Mouse (Mus musculus) testis, postnatal 14 days (tissue): ENCODE data around the gene Prdm16.
A peak's percentile ranks its signal among the peaks of the same experiment; 100 is the strongest.

Experiments used
- DNase-seq: peaks from one replicate; pipeline ENCODE4 v3.0.0; 2021; ENCODE audit warnings: low spot score

Prdm16 gene

DNA sequence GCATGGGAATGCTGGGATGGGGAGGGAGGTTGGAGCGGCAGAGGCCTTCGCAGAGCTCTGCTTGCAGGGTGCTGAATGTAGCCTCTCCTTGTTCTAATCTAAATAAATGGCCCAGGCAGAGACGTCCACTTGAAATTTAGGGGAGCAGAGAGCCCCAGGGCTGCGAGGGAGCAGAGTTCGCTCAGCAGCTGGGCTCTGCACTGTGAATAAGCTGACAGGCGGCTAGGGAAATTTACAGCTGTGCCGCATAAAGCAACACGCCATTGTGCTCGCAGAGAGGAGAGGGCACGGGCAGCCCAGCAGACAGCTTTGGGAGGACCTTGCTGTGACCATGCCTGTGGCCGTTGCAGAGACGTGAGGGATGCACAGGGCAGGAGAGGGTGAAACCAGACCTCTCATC is 305.4 kb downstream of the Prdm16 start:
- no peak for DNase-seq

DNA sequence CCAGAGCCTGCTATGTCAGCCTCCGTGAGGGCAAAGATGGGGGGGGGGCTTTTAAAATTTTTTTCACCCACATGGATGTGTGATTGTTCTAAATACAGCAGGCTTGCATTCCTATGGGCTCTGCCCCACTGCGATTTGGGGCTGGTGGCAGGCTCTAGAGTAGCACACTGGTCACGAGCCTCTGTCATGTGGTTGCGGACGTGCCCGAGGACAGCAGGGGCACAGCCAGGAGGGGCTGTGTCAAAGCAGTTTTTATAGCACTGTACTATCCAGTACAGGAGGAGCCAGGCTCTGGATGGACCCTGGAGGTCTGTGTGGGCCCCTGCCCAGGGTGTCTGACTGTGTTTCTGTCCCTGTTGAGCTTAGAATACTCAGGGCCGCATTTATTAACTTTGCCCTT is 306.7 kb downstream of the Prdm16 start:
- DNase-seq: no peak

DNA sequence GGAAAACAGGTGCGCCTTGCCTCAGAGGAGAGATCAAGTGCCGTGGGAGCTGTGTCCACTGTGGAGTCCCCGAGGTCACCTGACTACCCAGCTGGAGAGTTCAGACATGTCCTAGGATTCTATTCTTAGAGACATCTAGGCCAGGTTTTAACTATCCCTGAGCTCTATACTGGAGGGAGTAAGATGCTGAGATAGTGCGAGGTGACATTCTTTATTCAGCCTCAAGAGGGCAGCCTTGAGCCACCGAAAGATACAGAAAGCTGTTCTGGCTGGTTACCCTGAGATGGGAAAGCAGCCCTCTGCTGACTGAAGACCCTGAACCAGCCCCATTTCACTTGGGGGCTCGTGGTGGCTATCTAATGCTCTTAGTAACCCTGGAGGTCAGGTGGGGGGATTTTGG is 307.8 kb downstream of the Prdm16 start:
- DNase-seq: peak; percentile 40

DNA sequence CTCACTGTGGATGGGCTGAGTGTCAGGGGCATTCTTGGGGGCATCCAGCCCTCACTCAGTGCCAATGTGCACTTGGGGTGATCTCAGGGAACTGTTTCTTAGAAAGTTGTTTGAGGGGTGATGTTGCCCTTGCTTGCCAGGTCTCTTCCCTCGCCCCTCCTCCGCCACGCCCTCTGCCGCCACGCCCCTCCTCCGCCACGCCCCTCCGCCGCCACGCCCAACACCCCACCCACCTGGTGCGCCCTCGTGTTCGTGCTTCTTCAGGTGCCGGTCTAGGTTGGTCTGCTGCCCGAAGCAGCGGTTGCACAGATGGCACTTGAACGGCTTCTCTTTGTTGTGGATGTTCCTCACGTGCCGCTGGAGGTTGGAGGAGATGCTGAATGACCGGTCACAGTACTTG is 308.2 kb downstream of the Prdm16 start:
- DNase-seq: no peak

DNA sequence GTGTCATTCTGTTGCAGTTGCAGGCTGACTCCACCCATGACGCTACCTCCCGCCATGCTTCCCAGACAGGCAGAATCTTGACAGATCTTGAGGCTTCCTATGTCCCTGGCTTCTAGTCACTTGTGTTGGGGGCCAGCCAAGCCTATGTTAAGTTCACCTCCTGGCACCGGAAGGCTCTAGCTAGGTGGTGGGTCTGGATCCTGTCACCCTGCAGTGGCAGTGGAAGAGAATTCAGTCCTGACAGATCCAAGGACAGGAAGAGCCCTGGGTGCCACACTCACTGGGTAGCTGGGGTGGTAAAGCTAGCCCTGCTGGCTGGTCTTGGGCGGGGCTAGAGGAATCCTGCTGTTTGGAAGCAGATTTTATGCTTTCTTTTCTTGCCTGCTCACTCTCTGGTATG is 311.3 kb downstream of the Prdm16 start:
- DNase-seq: no peak

DNA sequence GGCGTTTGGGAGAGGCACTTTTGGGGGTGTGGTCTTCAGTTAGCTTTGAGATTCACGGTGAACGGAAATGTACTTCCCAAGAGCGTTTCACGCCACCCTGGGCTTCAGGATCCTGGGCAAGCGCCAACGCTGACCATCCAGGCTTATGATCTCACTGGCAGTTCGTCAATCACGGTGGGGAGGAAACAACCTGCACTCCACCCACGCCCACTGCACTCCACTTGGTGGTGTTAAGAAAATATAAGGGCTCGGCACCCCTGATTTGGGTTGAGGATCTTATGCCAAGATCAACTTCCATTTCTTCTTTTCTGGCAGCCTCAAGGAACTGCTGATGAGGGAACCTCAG is 323.1 kb downstream of the Prdm16 start:
- DNase-seq: no peak

DNA sequence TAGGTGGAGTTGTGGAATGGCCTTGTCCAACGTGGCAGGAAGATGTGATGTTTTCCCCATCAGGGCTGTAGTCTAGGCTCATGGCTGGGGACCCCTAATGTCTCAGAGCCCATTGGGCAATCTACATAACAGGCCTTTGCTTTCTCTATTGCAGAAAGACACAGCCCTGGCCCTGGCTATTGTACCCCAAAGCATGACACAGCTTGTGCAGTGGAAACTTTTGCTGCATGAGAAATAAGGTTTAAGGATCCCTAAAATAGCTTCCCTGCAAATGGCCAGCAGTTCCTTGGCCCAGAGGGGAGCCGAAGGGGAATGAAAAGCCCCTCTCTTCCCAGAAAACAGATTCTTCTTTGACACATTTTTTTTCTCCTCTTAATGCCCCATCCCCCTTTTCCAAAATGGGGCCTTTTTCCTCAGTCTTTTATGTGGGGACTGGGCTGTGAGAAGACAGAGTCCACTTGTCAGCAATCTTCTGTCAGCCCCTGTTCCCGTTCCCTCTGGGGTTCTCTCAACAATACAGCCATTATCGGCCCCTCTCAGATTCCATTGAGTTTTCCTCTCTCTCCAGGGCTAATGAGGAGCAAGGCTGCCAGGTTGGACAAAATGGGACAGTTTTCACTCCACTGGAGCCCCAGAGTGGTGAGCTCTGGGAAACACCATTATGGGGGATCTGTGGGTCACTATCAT is 323.6 kb downstream of the Prdm16 start:
- DNase-seq: no peak

DNA sequence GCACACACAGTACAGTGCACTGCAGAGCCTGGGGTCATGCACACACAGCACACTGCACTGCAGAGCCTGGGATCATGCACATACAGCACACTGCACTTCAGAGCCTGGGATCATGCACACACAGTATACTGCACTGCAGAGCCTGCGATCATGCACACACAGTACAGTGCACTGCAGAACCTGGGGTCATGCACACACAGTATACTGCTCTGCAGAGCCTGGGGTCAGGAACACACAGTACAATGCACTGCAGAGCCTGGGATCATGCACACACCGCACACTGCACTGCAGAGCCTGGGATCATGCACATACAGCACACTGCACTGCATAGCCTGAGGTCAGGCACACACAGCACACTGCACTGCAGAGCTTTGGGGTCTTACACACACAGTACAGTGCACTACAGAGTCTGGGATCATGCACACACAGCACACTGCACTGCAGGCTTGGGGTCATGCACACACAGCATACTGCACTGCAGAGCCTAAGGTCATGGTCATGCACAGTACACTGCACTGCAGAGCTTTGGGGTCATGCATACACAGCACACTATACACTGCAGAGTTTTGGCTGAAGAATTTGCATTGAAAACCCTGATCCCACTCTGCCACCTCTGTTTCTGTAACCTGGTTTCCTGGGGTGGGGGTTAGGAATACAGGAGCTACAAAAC is 324.4 kb downstream of the Prdm16 start:
- no peak for DNase-seq

DNA sequence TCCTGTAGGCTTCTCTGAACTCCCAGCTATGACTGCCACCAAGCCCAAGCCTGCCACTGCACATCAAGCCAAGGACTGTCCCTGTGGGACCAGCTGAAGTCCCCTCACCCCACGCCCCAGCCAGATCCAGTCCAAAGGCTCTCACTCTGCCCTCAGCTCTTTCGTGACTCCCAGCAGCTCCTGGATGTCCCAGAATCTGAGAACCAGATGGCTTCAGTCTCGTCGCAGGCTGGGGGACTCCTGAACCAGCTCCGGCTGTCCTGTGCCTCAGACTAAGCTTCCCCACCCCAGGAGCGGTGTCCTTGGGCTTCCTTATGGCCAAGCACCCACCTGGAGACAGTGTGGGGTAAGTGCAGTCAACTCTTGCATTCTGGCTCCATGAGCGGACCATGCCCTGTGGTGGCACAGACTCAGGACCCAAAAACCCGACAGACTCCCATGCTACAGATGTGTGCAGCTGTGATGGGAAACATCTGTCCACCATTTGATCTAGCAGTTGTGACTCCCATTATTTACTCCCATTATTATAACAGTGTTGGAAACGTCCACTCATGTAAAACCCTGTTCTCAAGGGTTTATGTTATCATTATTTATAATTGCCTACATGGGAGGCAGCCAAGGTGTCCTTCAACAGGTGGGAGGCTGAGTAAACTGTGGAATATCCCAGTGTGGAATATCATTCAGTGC is 326.0 kb downstream of the Prdm16 start:
- DNase-seq: no peak

DNA sequence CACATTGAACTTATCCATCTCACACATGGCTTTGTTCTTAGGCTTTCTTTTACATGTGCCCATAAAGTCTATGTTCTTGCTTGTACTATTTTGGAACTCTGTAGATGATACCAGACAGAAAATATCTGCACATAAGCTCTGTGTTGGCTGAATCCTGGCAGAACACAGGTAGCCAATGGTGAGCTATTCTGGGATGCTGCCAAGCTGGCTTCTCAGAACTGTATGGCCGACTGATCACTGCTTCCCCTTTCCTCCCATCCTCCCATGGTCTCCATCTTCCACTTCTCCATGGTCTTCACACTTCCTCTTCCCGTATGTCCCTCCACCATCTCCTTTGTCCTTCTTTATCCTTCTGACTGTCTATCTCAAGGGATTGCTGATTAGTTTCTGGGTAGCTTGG is 327.5 kb downstream of the Prdm16 start:
- no peak for DNase-seq

DNA sequence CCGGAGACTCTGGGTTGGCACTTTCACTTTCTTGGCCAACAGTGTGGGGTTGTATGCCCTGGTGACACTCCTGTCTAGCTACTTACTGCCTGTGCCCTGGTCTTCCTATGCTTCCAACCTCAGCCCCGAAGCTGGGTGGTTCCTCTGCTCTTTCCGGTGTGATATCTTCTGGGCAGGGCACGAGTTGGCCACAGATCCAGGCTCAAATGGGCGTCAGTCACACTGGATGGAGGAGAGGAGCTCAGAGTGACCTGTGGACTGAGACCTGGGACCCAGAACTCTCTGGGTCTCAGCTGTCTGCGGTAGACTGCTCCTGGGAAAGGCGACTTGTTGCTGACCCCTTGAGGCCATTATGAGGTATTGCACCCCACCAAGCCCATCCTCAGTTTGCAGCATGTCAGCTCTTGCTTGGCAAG is 335.2 kb downstream of the Prdm16 start, which contains the start of gene Arhgef16:
Arhgef16 (minus strand) TSS at position 211 of the 416 bp plus-strand sequence.
- peak; percentile 30 for DNase-seq

DNA sequence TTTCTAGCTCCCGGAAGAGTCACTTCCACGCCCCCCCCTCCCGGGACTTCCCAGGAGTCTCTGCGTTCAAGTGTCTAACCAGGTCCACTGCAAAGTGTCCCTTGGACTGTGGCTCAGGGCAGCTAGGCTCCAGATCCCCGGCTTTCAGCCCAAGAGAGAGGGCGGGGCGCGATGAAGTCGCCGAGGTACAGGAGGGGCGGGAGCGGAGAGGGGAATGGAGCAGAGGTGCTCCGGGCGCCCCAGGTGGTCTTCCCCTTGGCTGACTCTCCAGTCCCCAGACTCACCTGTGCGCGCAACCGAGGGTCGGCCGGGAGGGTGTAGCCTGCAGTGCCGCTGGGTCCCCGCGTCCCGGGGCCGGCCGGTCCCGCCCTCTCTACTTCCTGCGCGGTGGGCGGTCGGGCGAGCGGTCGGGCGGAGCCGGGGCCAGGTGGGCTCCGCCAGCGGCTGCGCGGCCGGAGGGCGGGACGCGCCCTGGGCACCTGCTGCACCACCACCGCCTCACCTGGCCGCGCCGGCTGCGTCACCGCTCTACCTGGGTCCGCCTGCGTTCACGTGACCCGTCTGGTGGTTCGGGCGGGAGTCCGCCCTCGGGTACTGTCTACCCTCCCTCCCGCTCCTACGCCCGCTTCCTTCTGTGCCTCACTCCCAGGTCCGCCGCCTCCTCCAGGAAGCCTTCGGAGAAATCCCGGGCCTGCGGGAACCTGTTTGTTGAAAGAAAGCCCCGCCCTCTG is 337.0 kb downstream of the Prdm16 start:
- peak; percentile 34 for DNase-seq

DNA sequence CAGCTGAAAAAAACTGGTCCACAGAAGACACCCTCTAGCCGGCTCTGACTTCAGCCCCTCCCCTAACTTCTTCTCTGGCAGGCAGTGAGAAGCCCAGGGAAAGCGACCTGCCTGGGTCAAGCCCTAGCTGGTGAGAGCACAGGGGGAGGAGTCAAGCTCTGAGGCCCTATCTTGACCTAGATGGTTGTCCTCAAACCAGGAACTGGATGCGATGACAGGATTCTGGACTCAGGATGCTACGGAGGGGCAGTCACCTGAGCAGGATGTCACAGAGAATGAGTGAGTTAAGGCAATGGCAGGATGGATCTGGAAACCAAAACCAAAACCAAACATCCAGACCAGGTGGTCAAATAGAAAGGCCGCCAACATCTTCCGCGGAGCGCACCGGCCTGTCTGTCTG is 338.9 kb downstream of the Prdm16 start:
- DNase-seq: no peak

DNA sequence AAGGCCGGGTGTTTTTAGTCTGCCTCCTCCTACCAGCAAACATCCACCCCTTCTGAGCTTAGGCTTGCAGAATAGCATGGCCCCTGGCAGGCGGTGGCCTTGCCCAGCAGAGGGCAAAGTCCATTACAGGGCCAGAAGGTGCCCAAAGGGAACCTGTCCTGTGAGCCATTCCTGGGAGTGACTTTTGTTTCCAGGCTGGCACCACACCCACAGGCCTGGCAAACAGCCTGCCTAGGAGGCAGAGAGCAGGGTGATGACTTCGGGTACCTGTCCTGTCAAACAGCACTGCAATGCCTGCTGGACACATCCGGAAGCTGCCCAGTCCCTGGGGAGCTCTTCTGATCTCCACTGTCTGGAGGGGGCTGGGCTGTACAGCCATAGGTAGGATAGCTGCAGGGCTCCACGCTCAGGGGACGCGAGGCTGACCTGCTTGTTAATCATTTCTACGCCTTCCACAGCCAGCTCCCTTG is 342.4 kb downstream of the Prdm16 start:
- DNase-seq: no peak

DNA sequence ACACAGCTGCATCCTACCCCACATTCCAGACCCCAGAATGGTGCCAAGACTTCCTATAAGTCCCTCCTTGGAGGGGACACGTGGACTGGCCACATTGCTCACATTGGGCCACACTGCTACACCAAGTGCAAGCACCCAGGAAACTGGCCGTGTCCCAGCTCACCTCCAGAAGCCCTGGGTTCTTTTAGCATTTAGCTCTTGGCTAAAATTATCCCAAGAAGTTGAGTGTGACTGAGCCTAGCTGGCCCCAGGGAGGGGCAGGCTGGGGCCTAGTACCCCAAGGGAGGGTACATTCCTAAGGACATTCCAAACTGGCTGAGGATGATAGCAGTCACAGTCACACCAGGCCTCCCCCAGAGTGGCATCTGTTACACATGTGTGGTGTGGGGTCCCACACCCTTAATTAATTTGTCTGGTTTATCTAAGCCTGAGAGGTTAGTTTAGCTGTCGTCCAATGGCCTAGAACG is 342.9 kb downstream of the Prdm16 start:
- DNase-seq: no peak

DNA sequence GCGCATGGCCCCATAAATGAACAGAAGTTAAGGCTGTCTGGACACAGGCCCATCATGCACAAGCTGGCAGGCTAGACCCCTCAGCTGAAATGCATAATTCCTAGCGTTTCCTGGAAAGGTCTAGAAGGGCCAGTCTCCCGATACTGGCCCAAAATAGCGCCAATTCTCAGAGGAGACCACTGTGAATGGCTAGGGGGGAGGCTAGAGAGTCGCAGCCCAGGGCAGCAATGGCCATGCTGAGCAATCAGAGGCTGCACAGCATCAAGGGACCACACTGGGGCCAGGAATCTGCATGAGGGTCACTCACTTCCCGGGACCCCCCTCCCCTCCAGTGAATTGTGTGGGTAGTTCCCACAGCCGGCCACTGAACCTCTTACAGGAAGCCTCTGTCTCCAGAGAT is 353.0 kb downstream of the Prdm16 start:
- DNase-seq: no peak

DNA sequence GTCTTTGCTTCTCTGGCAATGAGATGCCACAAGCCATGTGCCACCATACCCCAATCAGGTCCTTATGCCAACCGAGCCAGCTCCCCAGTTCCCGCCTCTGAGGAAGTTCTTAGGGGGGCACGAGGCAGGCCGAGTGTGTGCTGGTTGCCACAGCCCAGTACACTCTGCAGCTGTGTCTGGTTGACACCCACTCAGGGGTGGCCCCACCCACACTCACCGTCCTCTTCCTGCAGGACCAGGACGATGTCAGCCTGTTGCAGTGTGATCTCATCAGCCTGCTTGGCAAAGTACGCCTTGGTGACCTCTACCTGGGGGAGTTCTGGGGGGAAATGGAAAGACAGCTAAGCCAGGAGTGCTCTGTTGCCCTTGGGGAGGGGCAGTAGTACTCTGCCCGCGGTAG is 357.2 kb downstream of the Prdm16 start:
- no peak for DNase-seq

DNA sequence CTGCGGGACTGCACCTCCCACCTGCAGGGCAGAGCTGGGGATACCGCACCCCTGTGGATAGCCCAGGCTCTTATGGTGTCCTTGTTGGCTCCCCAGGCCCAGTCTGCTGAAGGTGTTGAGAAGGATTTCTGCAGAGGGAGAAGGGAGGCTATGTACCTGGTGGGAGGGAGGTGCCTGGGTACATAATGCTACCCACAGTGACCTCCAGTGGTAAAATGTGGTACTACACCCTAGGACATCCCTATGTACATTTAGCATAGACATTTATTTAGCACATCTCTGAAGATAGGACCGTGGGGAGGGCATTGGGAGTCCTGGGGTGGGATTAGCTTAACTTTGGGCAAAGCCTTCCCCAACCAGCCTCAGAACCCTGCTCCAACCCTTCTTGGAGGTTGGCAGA is 363.7 kb downstream of the Prdm16 start:
- DNase-seq: peak; percentile 63

DNA sequence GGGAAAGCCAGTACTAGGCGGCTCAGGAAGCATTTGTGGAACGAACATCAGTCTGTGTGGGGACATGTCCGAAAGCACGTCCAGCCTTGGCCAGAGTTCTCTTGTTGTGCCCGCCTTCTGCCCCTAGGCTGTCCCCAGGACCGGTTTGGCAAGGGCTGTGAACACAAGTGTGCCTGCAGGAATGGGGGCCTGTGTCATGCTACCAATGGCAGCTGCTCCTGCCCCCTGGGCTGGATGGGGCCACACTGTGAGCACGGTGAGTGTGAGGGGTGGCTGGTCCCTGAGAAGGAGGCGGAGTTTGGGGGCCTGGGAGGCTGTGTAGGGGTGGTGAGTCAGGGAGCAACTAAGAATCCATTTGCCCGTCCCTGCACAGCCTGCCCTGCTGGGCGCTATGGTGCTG is 367.2 kb downstream of the Prdm16 start:
- DNase-seq: peak; percentile 44

DNA sequence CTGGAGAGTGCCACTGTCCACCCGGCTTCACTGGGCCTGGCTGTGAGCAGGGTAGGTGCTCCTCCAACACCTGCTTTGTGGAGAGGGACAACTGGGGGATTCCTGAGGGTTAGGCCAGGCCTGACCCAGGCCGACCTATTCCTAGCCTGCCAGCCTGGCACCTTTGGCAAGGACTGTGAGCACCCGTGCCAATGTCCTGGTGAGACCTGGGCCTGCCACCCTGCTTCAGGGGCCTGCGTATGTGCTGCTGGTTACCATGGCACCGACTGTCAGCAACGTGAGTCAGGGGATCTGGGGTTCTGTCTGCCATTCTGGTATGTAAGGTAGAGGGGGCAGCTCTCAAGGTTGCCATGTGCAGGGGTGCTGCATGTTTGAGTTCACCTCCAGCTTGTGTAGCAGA is 369.2 kb downstream of the Prdm16 start:
- DNase-seq: no peak
